Mouse (Mus musculus): ENCODE measurements around the gene Gm2174. TPM values are rescaled to one million over a fixed set of nuclear protein-coding genes. Genes with fewer than 3 reads are reported as not detected.

Gm2174 gene
- polyA plus RNA-seq, 1 experiment from 2014 or later: 2.4 TPM

DNA sequence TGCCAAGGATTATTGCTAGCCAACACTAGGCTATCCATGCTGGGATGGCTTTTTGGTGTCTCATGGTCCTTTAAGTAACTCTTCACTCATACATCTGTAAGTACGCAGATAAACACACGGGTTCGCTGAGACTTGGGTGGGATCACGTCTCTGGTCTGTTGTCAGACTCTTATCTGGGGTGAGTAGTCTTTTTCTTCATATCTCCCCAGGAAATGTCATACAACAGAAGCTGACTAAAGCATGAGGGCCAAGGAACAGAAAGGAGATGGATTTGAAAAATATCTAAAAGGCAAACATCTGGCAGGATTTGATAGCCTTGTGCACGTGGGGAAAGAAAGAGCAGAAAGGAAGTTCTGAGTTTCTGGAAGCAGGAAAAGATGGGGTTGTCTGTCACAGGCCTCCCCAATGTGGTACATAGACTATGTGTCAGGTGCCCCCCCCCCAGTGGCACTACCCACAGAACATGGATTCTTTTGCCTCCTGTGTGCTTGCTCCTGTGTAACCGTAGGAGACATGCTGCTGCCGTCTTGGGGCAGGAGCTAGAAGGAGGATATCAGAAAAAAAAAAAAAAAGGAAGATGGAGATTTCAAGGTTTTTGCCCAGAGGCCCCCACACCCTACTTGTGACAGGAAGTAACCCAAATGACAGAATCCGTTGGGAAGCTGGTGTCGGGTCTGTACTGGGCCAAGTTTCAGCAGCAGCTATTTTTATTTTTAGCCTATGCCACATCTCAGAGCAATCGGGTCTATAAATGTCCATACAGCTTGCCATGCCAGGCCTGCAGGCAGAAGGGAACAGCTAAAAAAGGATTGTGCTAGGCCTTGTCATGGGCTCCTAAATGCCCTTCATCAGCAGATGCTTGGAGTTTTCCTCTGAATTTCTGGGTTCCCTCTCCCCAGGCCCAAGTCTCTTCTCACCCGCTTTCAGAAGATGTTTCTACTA lies 1.0 kb upstream of the Gm2174 start:
- Histone ChIP-seq H3K27me3 (ENCODE audit: control insufficient read depth, insufficient read depth, low read length) (no peaks in the 10 kb centered on the region), H3K4me2 (replicated peaks; ENCODE audit: low read depth, low read length) (no peak overlapping the region), H3K36me3 (ENCODE audit: control insufficient read depth, insufficient read depth, low read length) (no peaks in the 10 kb centered on the region), H3K9ac (ENCODE audit: low read depth, low read length) (no peak overlapping the region), H3K4me1 (replicated peaks; ENCODE audit: control insufficient read depth, insufficient read depth, low read length) (no peaks in the 10 kb centered on the region), H3K27ac (ENCODE audit: low read depth, low read length) (no peak overlapping the region), H3K9me3 (ENCODE audit: control insufficient read depth, low read length) (no peaks in the 10 kb centered on the region), H3K4me3 (ENCODE audit: low read depth, low read length) (no peak overlapping the region)
- WGBS: 86% methylated on average over 11 of the region's 11 CpGs
- no peak for DNase-seq (ENCODE audit: low spot score)
- ATAC-seq (ENCODE audit: low FRiP score): no peak

DNA sequence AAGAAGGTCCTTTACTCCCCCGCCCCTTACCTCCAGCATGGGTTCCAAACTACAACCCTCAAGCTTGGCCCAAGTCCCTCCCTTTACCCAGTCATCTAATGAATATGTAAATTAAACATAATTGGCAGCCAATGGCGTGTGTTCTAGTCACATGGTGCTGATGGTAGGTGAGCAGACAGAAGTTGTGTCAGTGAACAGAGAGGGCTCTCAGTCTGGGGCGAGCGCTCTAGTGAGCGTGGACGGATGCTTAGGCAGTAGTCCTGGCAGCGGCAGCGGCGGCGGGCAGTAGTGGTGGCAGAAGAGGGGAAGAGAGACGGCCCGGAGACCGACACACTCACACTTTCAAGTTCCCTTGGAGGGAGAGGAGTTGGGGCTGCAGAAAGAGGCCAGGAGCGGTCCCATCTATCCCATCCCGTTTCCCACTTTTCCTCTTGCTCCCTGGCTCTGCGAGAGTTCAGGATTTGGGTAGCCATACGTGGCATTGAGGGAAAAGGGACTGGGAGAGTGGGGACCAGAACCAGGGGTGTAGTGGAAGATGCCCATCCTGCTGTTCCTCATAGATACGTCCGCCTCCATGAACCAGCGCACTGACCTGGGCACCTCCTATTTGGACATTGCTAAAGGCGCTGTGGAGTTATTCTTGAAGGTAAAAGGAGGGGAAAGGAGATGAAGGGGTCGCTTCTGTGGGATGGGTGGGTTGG lies 7.1 kb downstream of the Gm2174 start, which contains the start of gene Ints6l:
Gene Ints6l (plus strand): TSS at position 187 of the 701 bp plus-strand sequence.
- ATAC-seq (ENCODE audit: low FRiP score) (peak; percentile 88), DNase-seq (ENCODE audit: low spot score) (peak; percentile 66)
- Histone ChIP-seq H3K4me2 (replicated peaks; ENCODE audit: low read depth, low read length) (peak within 1 kb of the TSS; percentile 58), H3K4me1 (replicated peaks; ENCODE audit: control insufficient read depth, insufficient read depth, low read length) (no peaks in the 10 kb centered on the region), H3K36me3 (ENCODE audit: control insufficient read depth, insufficient read depth, low read length) (no peaks in the 10 kb centered on the region), H3K27ac (ENCODE audit: low read depth, low read length) (peak within 1 kb of the TSS; percentile 91), H3K4me3 (ENCODE audit: low read depth, low read length) (peak within 1 kb of the TSS; percentile 54), H3K9ac (ENCODE audit: low read depth, low read length) (peak within 1 kb of the TSS; percentile 86), H3K9me3 (ENCODE audit: control insufficient read depth, low read length) (no peaks in the 10 kb centered on the region), H3K27me3 (ENCODE audit: control insufficient read depth, insufficient read depth, low read length) (no peaks in the 10 kb centered on the region)
- 15% methylated on average over 19 of the region's 22 CpGs for WGBS

DNA sequence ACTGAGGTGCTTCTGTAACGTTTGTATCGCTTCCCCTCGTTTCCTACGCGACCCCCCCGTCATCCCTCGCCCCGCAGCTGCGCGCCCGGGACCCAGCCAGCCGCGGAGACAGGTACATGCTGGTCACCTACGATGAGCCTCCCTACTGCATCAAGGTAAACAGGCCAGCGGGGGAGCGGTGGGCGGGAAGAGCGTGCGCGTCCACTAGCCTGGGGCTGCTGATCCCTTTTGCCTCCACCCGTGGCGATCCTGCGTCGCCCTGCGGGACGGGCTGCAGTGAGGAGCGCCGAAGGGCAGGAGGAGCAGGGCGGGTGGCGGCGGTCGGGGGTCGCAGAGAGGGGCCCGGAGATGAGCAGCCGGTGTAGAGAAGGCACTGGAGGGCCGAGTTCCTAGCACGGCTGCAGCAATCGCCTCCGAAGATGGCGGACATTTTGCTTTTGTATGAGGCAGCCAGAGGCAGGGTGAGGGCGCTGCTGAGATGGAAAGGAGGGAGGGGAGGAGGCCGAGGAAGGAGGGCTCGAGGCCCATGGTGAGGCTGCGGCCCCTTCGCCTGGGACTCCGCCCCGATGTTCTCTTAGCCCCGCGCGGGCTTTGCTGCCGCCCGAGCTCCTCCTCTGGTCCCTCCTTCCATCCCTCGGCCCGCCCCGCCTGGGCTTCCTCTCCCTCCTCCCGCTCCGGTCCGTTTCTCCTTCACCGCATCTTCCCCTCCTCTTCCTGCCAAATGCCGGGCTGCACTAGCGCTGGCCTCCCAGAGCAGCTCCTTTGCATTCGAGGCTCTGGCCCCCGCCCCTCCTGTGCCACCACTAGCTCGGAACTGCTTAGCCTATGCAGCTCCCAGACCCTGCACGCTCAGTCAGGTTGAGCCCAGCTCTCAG lies 7.8 kb downstream of the Gm2174 start:
- Histone ChIP-seq H3K9me3 (ENCODE audit: control insufficient read depth, low read length) (no peaks in the 10 kb centered on the region), H3K27ac (ENCODE audit: low read depth, low read length) (peak overlapping the region; percentile 91), H3K4me1 (replicated peaks; ENCODE audit: control insufficient read depth, insufficient read depth, low read length) (no peaks in the 10 kb centered on the region), H3K4me2 (replicated peaks; ENCODE audit: low read depth, low read length) (peak overlapping the region; percentile 58), H3K9ac (ENCODE audit: low read depth, low read length) (peak overlapping the region; percentile 86), H3K27me3 (ENCODE audit: control insufficient read depth, insufficient read depth, low read length) (no peaks in the 10 kb centered on the region), H3K36me3 (ENCODE audit: control insufficient read depth, insufficient read depth, low read length) (no peaks in the 10 kb centered on the region), H3K4me3 (ENCODE audit: low read depth, low read length) (peak overlapping the region; percentile 54)
- ATAC-seq (ENCODE audit: low FRiP score) (peak; percentile 95), DNase-seq (ENCODE audit: low spot score) (peak; percentile 83)
- 10% methylated on average over 46 of the region's 65 CpGs for WGBS

GRCm38 (mm10) chrX:56456379-56456778 lies 8.6 kb downstream of the Gm2174 start:
- Histone ChIP-seq H3K27ac (ENCODE audit: low read depth, low read length) (peak overlapping the region; percentile 91), H3K36me3 (ENCODE audit: control insufficient read depth, insufficient read depth, low read length) (no peaks in the 10 kb centered on the region), H3K4me3 (ENCODE audit: low read depth, low read length) (peak overlapping the region; percentile 54), H3K9me3 (ENCODE audit: control insufficient read depth, low read length) (no peaks in the 10 kb centered on the region), H3K4me2 (replicated peaks; ENCODE audit: low read depth, low read length) (peak overlapping the region; percentile 58), H3K4me1 (replicated peaks; ENCODE audit: control insufficient read depth, insufficient read depth, low read length) (no peaks in the 10 kb centered on the region), H3K9ac (ENCODE audit: low read depth, low read length) (no peak overlapping the region; the same call in 1 of the 2 replicates), H3K27me3 (ENCODE audit: control insufficient read depth, insufficient read depth, low read length) (no peaks in the 10 kb centered on the region)
- DNase-seq (ENCODE audit: low spot score) (peak; percentile 22), ATAC-seq (ENCODE audit: low FRiP score) (peak; percentile 49; the same call in 1 of the 2 replicates)
- 16% methylated on average over 8 of the region's 8 CpGs for WGBS

GRCm38 (mm10) chrX:56462020-56462933 lies 14.5 kb downstream of the Gm2174 start:
- no peaks in the 10 kb centered on the region for H3K9me3 ChIP-seq (ENCODE audit: control insufficient read depth, low read length)
- no peak overlapping the region for H3K4me2 ChIP-seq (replicated peaks; ENCODE audit: low read depth, low read length)
- H3K36me3 ChIP-seq (ENCODE audit: control insufficient read depth, insufficient read depth, low read length): no peaks in the 10 kb centered on the region
- no peak for DNase-seq (ENCODE audit: low spot score)
- H3K9ac ChIP-seq (ENCODE audit: low read depth, low read length): no peak overlapping the region
- no peaks in the 10 kb centered on the region for H3K4me1 ChIP-seq (replicated peaks; ENCODE audit: control insufficient read depth, insufficient read depth, low read length)
- H3K27me3 ChIP-seq (ENCODE audit: control insufficient read depth, insufficient read depth, low read length): no peaks in the 10 kb centered on the region
- no peak overlapping the region for H3K4me3 ChIP-seq (ENCODE audit: low read depth, low read length)
- H3K27ac ChIP-seq (ENCODE audit: low read depth, low read length): no peak overlapping the region
- WGBS: 79% methylated on average over 14 of the region's 14 CpGs
- no peak for ATAC-seq (ENCODE audit: low FRiP score)

GRCm38 (mm10) chrX:56464906-56465305 lies 17.1 kb downstream of the Gm2174 start:
- Histone ChIP-seq H3K9ac (ENCODE audit: low read depth, low read length) (no peak overlapping the region), H3K36me3 (ENCODE audit: control insufficient read depth, insufficient read depth, low read length) (no peaks in the 10 kb centered on the region), H3K4me2 (replicated peaks; ENCODE audit: low read depth, low read length) (no peak overlapping the region), H3K27me3 (ENCODE audit: control insufficient read depth, insufficient read depth, low read length) (no peaks in the 10 kb centered on the region), H3K4me3 (ENCODE audit: low read depth, low read length) (no peak overlapping the region), H3K9me3 (ENCODE audit: control insufficient read depth, low read length) (no peaks in the 10 kb centered on the region), H3K27ac (ENCODE audit: low read depth, low read length) (no peak overlapping the region), H3K4me1 (replicated peaks; ENCODE audit: control insufficient read depth, insufficient read depth, low read length) (no peaks in the 10 kb centered on the region)
- WGBS: 97% methylated on average over 1 of the region's 1 CpGs
- DNase-seq (ENCODE audit: low spot score) (no peak), ATAC-seq (ENCODE audit: low FRiP score) (no peak)

GRCm38 (mm10) chrX:56467688-56468087 lies 19.9 kb downstream of the Gm2174 start:
- WGBS: 68% methylated on average over 4 of the region's 4 CpGs
- H3K27me3 ChIP-seq (ENCODE audit: control insufficient read depth, insufficient read depth, low read length): no peaks in the 10 kb centered on the region

More at GRCm38 (mm10) chrX:56467688-56468087, 19.9 kb downstream of the Gm2174 start:
- H3K4me1 ChIP-seq (replicated peaks; ENCODE audit: control insufficient read depth, insufficient read depth, low read length): no peaks in the 10 kb centered on the region
- H3K9me3 ChIP-seq (ENCODE audit: control insufficient read depth, low read length): no peaks in the 10 kb centered on the region
- H3K4me2 ChIP-seq (replicated peaks; ENCODE audit: low read depth, low read length): no peak overlapping the region
- H3K27ac ChIP-seq (ENCODE audit: low read depth, low read length): no peak overlapping the region
- DNase-seq (ENCODE audit: low spot score): no peak
- H3K4me3 ChIP-seq (ENCODE audit: low read depth, low read length): no peak overlapping the region
- no peak for ATAC-seq (ENCODE audit: low FRiP score)
- no peaks in the 10 kb centered on the region for H3K36me3 ChIP-seq (ENCODE audit: control insufficient read depth, insufficient read depth, low read length)
- H3K9ac ChIP-seq (ENCODE audit: low read depth, low read length): no peak overlapping the region
